Mouse (Mus musculus) forebrain, embryonic 12.5 days (tissue): ENCODE measurements at regions not wholly inside any gene's neighbourhood (a gene's known extent, or its start where the extent isn't known, plus 50 kb on each side); places are given as distances from the start of the nearest gene placed in this dataset.
"Not testable (repeated sequence)": the region's sequence is repeated elsewhere in the genome, so short reads cannot be mapped to it uniquely, and the experiment has no call there.

Experiments
- ATAC-seq: fragments of 200-750 bp; cut with Nextera tagmentation; 2 replicates; pipeline ENCODE4 v1.8.0; 2017; ENCODE audit warnings: moderate TSS enrichment; ENCODE audit not compliant: low FRiP score
- H3K27ac ChIP-seq: fragments of 300-500 bp; sonication (generic); 2 replicates; pipeline ENCODE4 v1.5.1; 2016; ENCODE audit warnings: mild to moderate bottlenecking
- H3K27me3 ChIP-seq: fragments of 300-500 bp; sonication (generic); 2 replicates; pipeline ENCODE4 v1.6.1; 2016; ENCODE audit warnings: mild to moderate bottlenecking
- H3K36me3 ChIP-seq: fragments of 300-500 bp; sonication (generic); replicated peaks from 2 replicates; pipeline ENCODE4 v1.6.1; 2016; ENCODE audit warnings: mild to moderate bottlenecking
- H3K4me1 ChIP-seq: fragments of 300-500 bp; sonication (generic); 2 replicates; pipeline ENCODE4 v1.6.1; 2016
- H3K4me2 ChIP-seq: fragments of 300-500 bp; sonication (generic); 2 replicates; pipeline ENCODE4 v1.6.1; 2016; ENCODE audit warnings: mild to moderate bottlenecking, moderate library complexity
- H3K4me3 ChIP-seq: fragments of 300-500 bp; sonication (generic); replicated peaks from 2 replicates; pipeline ENCODE4 v1.5.1; 2016; ENCODE audit warnings: mild to moderate bottlenecking
- H3K9ac ChIP-seq: fragments of 300-500 bp; sonication (generic); 2 replicates; pipeline ENCODE4 v1.6.1; 2016; ENCODE audit warnings: mild to moderate bottlenecking
- H3K9me3 ChIP-seq: fragments of 300-500 bp; sonication (generic); 2 replicates; pipeline ENCODE4 v1.6.1; 2016
- WGBS: fragments of 180-500 bp; shearing (Covaris S2); methylation state at CpG from one replicate; pipeline ENCODE4 v1.1.7; 2016; 5-methylcytosine and 5-hydroxymethylcytosine counted together

DNA sequence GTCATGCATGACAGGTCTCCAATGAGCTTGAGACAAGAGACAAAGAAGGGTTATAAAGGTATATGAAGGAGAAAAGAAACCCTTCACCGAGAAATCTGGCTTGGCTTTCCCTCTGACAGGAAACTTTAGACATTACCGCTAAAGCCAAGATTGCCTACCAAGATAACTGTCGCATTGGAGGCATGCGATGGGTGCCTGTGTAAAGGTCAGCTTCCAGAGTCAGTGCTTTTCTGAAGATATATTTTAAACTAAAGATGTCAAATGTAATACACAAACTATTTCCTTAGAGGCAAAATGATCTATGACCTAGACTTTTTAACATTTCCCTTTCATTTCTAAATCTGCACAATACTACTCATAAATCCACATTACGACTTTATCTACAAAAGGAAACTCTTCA is 135.6 kb downstream of the Akr1d1 start:
- WGBS: 96% methylated on average over 5 of the region's 5 CpGs
- ATAC-seq: no peak

DNA sequence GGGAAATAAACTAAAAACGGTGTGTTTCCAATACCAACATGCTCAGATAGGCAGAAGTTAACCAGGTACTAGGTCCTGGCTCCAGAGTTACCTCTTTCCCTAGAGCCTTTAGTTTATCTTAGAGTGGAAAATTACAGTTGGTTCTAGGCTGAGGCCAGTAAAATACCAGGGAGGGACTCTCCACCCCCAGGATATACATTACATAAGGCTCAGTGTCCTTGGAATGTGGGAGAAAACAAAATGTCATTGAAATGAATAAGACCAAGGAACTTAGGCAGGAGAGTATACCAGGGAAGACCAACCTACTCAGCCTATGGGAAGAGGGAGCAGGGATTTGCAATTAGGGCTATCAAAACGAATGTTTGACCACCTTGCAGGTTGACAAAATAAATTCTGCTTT is 139.4 kb downstream of the Akr1d1 start:
- H3K36me3 ChIP-seq: no peaks in the 10 kb centered on the region
- H3K27ac ChIP-seq: no peak overlapping the region
- 66% methylated on average over 2 of the region's 2 CpGs for WGBS
- no peak overlapping the region for H3K9ac ChIP-seq
- no peak overlapping the region for H3K4me3 ChIP-seq
- no peak overlapping the region for H3K4me2 ChIP-seq
- no peaks in the 10 kb centered on the region for H3K27me3 ChIP-seq
- H3K9me3 ChIP-seq: no peaks in the 10 kb centered on the region
- ATAC-seq: no peak
- no peaks in the 10 kb centered on the region for H3K4me1 ChIP-seq

More for the DNA sequence above, 135.6 kb downstream of the Akr1d1 start:
- no peaks in the 10 kb centered on the region for H3K4me1 ChIP-seq
- no peak overlapping the region for H3K9ac ChIP-seq
- no peaks in the 10 kb centered on the region for H3K27me3 ChIP-seq
- H3K4me2 ChIP-seq: no peak overlapping the region
- H3K36me3 ChIP-seq: no peaks in the 10 kb centered on the region
- no peaks in the 10 kb centered on the region for H3K9me3 ChIP-seq
- H3K4me3 ChIP-seq: no peak overlapping the region
- H3K27ac ChIP-seq: no peak overlapping the region

- Histone ChIP-seq H3K27ac (no peak overlapping the region), H3K4me2 (no peak overlapping the region), H3K4me3 (no peak overlapping the region), H3K4me1 (no peaks in the 10 kb centered on the region), H3K9ac (no peak overlapping the region), H3K27me3 (no peaks in the 10 kb centered on the region), H3K36me3 (no peaks in the 10 kb centered on the region), H3K9me3 (no peaks in the 10 kb centered on the region)
- no peak for ATAC-seq
- WGBS: 85% methylated on average over 3 of the region's 3 CpGs
These were observed 140.7 kb downstream of the Akr1d1 start for GRCm38 (mm10) chr6:37670701-37671100.

- no peaks in the 10 kb centered on the region for H3K36me3 ChIP-seq
- ATAC-seq: no peak
- H3K9me3 ChIP-seq: no peaks in the 10 kb centered on the region
- H3K4me2 ChIP-seq: no peak overlapping the region
- H3K27me3 ChIP-seq: no peaks in the 10 kb centered on the region
- WGBS: 81% methylated on average over 3 of the region's 3 CpGs
- H3K4me1 ChIP-seq: no peaks in the 10 kb centered on the region
- H3K9ac ChIP-seq: no peak overlapping the region
- H3K27ac ChIP-seq: no peak overlapping the region
- H3K4me3 ChIP-seq: no peak overlapping the region
These were observed 149.9 kb downstream of the Akr1d1 start for GRCm38 (mm10) chr6:37679871-37680270.

DNA sequence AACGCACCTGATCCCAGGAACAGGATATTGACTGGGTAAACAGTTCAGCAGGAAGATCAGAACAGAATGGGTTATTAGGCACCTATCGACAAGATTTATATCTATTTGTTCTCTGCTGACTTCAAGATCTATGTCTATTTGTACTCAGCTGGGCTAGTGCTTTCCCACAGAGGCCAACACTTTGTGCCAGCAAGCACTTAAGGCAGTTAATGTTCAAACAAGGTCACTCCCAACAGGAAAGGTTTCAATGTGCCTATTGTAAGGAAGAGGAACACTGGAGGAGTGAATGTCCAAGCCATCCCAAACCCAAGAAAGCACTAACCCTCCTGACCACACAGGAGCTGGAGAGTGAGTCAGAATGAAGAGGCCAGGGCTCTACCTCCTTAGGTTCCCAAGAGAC is 151.4 kb downstream of the Akr1d1 start:
- ATAC-seq, H3K4me3 ChIP-seq, H3K27me3 ChIP-seq, H3K27ac ChIP-seq, H3K36me3 ChIP-seq, H3K9me3 ChIP-seq, H3K4me2 ChIP-seq, H3K9ac ChIP-seq, H3K4me1 ChIP-seq: not testable (repeated sequence)
- 89% methylated on average over 2 of the region's 2 CpGs for WGBS

GRCm38 (mm10) chr6:37686094-37686493 is 156.1 kb downstream of the Akr1d1 start:
- H3K4me3 ChIP-seq: no peak overlapping the region
- WGBS: 96% methylated on average over 14 of the region's 14 CpGs

GRCm38 (mm10) chr6:37688866-37689617 is 159.1 kb downstream of the Akr1d1 start:
- Histone ChIP-seq H3K4me2 (no peak overlapping the region), H3K9ac (no peak overlapping the region), H3K9me3 (no peaks in the 10 kb centered on the region), H3K4me3 (no peak overlapping the region), H3K36me3 (no peaks in the 10 kb centered on the region), H3K27me3 (no peaks in the 10 kb centered on the region), H3K27ac (no peak overlapping the region), H3K4me1 (0 out of 2 replicates have a peak, but pooled peaks cover 4% of the 10 kb centered on the region)
- WGBS: 30% methylated on average over 1 of the region's 1 CpGs
- no peak for ATAC-seq

More at GRCm38 (mm10) chr6:37686094-37686493, 156.1 kb downstream of the Akr1d1 start:
- H3K9ac ChIP-seq: no peak overlapping the region
- H3K36me3 ChIP-seq: no peaks in the 10 kb centered on the region
- no peak for ATAC-seq
- no peak overlapping the region for H3K27ac ChIP-seq
- no peak overlapping the region for H3K4me2 ChIP-seq
- H3K4me1 ChIP-seq: 0 out of 2 replicates have a peak, but pooled peaks cover 4% of the 10 kb centered on the region
- no peaks in the 10 kb centered on the region for H3K9me3 ChIP-seq
- no peaks in the 10 kb centered on the region for H3K27me3 ChIP-seq

DNA sequence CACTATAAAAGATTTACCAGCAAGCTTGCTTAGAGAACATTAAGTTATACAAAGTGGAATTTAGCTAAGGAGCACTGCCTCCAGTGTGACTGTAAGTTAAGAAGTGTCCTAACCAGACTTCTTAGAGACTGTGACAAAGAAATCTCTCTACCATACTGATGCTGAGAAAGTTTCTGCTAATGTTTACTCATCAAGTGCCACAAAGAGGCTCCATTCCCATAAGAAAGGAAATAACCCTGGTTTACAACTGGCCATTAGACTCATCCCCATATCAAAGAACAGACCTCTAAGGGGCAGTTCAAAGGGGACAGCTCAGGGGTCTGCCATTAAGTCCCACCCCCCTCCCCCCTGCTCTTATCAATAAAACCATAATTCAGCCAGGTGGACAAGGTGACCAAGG is 159.7 kb downstream of the Akr1d1 start:
- H3K36me3 ChIP-seq: no peaks in the 10 kb centered on the region
- no peak overlapping the region for H3K27ac ChIP-seq
- 0 out of 2 replicates have a peak, but pooled peaks cover 4% of the 10 kb centered on the region for H3K4me1 ChIP-seq
- no peak overlapping the region for H3K9ac ChIP-seq
- H3K9me3 ChIP-seq: no peaks in the 10 kb centered on the region
- H3K4me3 ChIP-seq: no peak overlapping the region
- no peaks in the 10 kb centered on the region for H3K27me3 ChIP-seq
- no peak for ATAC-seq
- H3K4me2 ChIP-seq: no peak overlapping the region

GRCm38 (mm10) chr6:37691976-37692644 is 162.1 kb downstream of the Akr1d1 start:
- 93% methylated on average over 7 of the region's 7 CpGs for WGBS

DNA sequence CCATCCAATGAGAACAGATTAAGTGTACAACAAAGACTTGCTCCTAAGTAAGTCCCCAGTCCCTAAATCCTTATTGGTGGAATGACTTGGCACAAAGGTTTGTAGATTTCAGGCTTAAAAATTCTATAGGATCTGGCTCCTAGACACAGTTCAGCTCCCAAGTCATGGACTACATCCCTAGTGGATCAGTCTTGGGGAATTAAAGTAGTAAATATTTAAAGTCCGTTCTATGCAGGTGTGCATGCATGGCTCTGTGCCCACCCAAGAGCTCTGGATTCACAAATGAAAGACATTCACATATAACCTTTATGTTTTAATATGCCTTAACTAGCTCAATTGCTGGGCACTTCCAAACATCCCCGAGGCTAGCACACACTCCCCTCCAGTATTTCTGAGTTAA is 162.8 kb downstream of the Akr1d1 start:
- Histone ChIP-seq H3K27ac (no peak overlapping the region), H3K36me3 (no peaks in the 10 kb centered on the region), H3K4me3 (no peak overlapping the region), H3K4me2 (no peak overlapping the region), H3K4me1 (0 out of 2 replicates have a peak, but pooled peaks cover 4% of the 10 kb centered on the region), H3K27me3 (no peaks in the 10 kb centered on the region), H3K9me3 (no peaks in the 10 kb centered on the region), H3K9ac (no peak overlapping the region)
- 88% methylated on average over 2 of the region's 2 CpGs for WGBS
- ATAC-seq: no peak

More at GRCm38 (mm10) chr6:37691976-37692644, 162.1 kb downstream of the Akr1d1 start:
- no peak for ATAC-seq
- H3K27me3 ChIP-seq: no peaks in the 10 kb centered on the region
- H3K4me1 ChIP-seq: 0 out of 2 replicates have a peak, but pooled peaks cover 4% of the 10 kb centered on the region
- H3K4me3 ChIP-seq: no peak overlapping the region
- H3K27ac ChIP-seq: no peak overlapping the region
- H3K36me3 ChIP-seq: no peaks in the 10 kb centered on the region
- H3K4me2 ChIP-seq: no peak overlapping the region
- H3K9ac ChIP-seq: no peak overlapping the region
- H3K9me3 ChIP-seq: no peaks in the 10 kb centered on the region

- H3K27ac ChIP-seq: no peak overlapping the region
- H3K9me3 ChIP-seq: no peaks in the 10 kb centered on the region
- H3K4me2 ChIP-seq: no peak overlapping the region
- ATAC-seq: no peak
- no peak overlapping the region for H3K4me3 ChIP-seq
- no peaks in the 10 kb centered on the region for H3K36me3 ChIP-seq
- no peaks in the 10 kb centered on the region for H3K4me1 ChIP-seq
- H3K9ac ChIP-seq: no peak overlapping the region
- H3K27me3 ChIP-seq: no peaks in the 10 kb centered on the region
These were observed 166.1 kb downstream of the Akr1d1 start for GRCm38 (mm10) chr6:37696074-37696473.

GRCm38 (mm10) chr6:37703946-37704345 is 166.7 kb upstream of the Trim24 start:
- Histone ChIP-seq H3K27me3 (no peaks in the 10 kb centered on the region), H3K9me3 (peaks cover 5% of the 10 kb centered on the region), H3K36me3 (no peaks in the 10 kb centered on the region), H3K4me2 (no peak overlapping the region), H3K9ac (no peak overlapping the region), H3K4me1 (no peaks in the 10 kb centered on the region), H3K27ac (no peak overlapping the region), H3K4me3 (no peak overlapping the region)
- WGBS: 95% methylated on average over 2 of the region's 2 CpGs
- ATAC-seq: no peak

DNA sequence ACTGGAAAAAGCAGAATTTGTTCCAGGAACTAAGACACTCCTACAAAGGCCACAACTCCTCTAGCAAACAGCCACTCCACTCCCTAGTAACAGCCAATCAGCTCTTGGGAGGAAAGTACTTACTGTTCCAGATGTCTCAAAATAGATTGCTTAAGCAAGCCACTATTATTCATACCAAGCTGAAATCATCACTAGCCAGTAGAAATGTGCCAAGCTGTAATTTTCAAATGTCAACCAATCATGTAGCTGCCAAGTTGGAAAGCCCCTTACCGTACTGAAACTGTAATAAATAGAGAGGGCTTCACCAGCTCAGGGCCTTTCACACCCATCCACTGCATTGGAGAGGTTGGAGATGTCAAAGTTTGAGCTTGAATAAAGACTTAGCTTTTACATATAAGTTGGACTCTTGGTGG is 164.9 kb upstream of the Trim24 start:
- WGBS: 89% methylated on average over 1 of the region's 1 CpGs
- Histone ChIP-seq H3K4me3 (no peak overlapping the region), H3K9ac (no peak overlapping the region), H3K27ac (no peak overlapping the region), H3K9me3 (peaks cover 5% of the 10 kb centered on the region), H3K4me2 (no peak overlapping the region), H3K36me3 (no peaks in the 10 kb centered on the region), H3K4me1 (no peaks in the 10 kb centered on the region), H3K27me3 (no peaks in the 10 kb centered on the region)
- no peak for ATAC-seq
